Mouse (Mus musculus) lung, postnatal 36 days (tissue): ENCODE data around the gene Stfa1.
"Not testable (repeated sequence)": the region's sequence is repeated elsewhere in the genome, so short reads cannot be mapped to it uniquely, and the experiment has no call there.

Experiments
- DNase-seq: peaks from one replicate; pipeline ENCODE4 v3.0.0; 2022; ENCODE audit warnings: mixed read lengths

Gene Stfa1

GRCm38 (mm10) chr16:36276796-36277195 lies at the start of gene Stfa1:
Gene Stfa1, plus strand, starts transcription at chr16:36276951.
- not testable (repeated sequence) for DNase-seq

GRCm38 (mm10) chr16:36260585-36260984 lies 16.2 kb upstream of the Stfa1 start:
- DNase-seq: peak; percentile 6

- DNase-seq: no peak
Measured at GRCm38 (mm10) chr16:36289140-36289539, 12.4 kb downstream of the Stfa1 start.

- DNase-seq: no peak
Measured at GRCm38 (mm10) chr16:36307631-36308030, 30.9 kb downstream of the Stfa1 start.

GRCm38 (mm10) chr16:36316111-36316510 lies 39.4 kb downstream of the Stfa1 start:
- not testable (repeated sequence) for DNase-seq

- no peak for DNase-seq
Measured at GRCm38 (mm10) chr16:36319286-36319685, 42.5 kb downstream of the Stfa1 start.

GRCm38 (mm10) chr16:36334232-36334631 lies 57.5 kb downstream of the Stfa1 start, which contains the start of gene BC117090:
Gene BC117090, minus strand, starts transcription at chr16:36334332.
- no peak for DNase-seq
